Mouse (Mus musculus) heart, postnatal 0 days (tissue): ENCODE measurements around the gene Fam102a.

Experiments used
- CTCF ChIP-seq: IDR thresholded peaks from 2 replicates; pipeline ENCODE4 v1.5.1; 2016; ENCODE audit warnings: antibody characterized with exemption, control low read depth, low read depth
- EP300 ChIP-seq: IDR thresholded peaks from 2 replicates; pipeline ENCODE4 v1.6.1; 2016; ENCODE audit warnings: antibody characterized with exemption, low read depth

DNA sequence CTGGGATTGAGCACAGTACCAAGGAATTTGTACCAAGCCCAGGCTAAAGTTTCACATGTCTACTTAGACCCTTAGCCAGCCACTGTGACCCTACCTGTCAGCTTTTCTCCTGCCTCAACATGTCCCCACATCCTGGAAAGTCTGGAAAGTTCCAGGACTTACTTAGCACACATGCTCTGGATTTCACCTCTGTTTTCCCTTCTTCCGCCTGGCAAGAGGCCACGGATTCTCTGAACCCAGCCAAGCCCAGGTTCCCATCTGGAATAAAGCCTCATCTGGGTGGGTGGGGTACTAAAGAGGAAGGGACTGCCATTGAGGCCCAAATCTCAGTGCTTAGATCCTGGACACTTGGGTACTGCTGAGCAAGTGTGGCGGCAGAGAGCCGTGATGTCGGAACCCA is 2.8 kb downstream of the Fam102a start:
- TF ChIP-seq CTCF (no peak), EP300 (no peak)
